Mouse (Mus musculus) embryonic facial prominence, embryonic 12.5 days (tissue): ENCODE results near the gene Lmnb2. TPM values are rescaled to one million over a fixed set of nuclear protein-coding genes. Genes with fewer than 3 reads are reported as not detected.

Experiments
- ATAC-seq: fragments of 200-750 bp; cut with Nextera tagmentation; 2 replicates; pipeline ENCODE4 v1.8.0; 2017; ENCODE audit not compliant: insufficient number of reproducible peaks, insufficient read depth, low FRiP score, low TSS enrichment
- H3K27ac ChIP-seq: fragments of 300-500 bp; sonication (generic); 2 replicates; pipeline ENCODE4 v1.5.1; 2016; ENCODE audit warnings: mild to moderate bottlenecking
- H3K27me3 ChIP-seq: fragments of 300-500 bp; sonication (generic); 2 replicates; pipeline ENCODE4 v1.6.1; 2016; ENCODE audit warnings: mild to moderate bottlenecking, moderate library complexity
- H3K36me3 ChIP-seq: fragments of 300-500 bp; sonication (generic); 2 replicates; pipeline ENCODE4 v1.6.1; 2016; ENCODE audit warnings: mild to moderate bottlenecking
- H3K4me1 ChIP-seq: fragments of 300-500 bp; sonication (generic); 2 replicates; pipeline ENCODE4 v1.6.1; 2016
- H3K4me2 ChIP-seq: fragments of 300-500 bp; sonication (generic); replicated peaks from 2 replicates; pipeline ENCODE4 v1.6.1; 2016; ENCODE audit warnings: mild to moderate bottlenecking, moderate library complexity
- H3K4me3 ChIP-seq: fragments of 300-500 bp; sonication (generic); 2 replicates; pipeline ENCODE4 v1.5.1; 2016; ENCODE audit warnings: mild to moderate bottlenecking
- H3K9ac ChIP-seq: fragments of 300-500 bp; sonication (generic); 2 replicates; pipeline ENCODE4 v1.6.1; 2016; ENCODE audit warnings: mild to moderate bottlenecking, moderate library complexity
- H3K9me3 ChIP-seq: fragments of 300-500 bp; sonication (generic); 2 replicates; pipeline ENCODE4 v1.6.1; 2016; ENCODE audit warnings: mild to moderate bottlenecking, moderate library complexity
- WGBS: fragments of 180-500 bp; shearing (Covaris S2); methylation state at CpG from one replicate; pipeline ENCODE4 v1.1.7; 2016; 5-methylcytosine and 5-hydroxymethylcytosine counted together
- polyA plus RNA-seq: library from polyadenylated mRNA; unstranded; fragments of >200 nt; fragmentation: Nextera tagmentation; extraction: Ambion mirVana; gene quantifications from 2 replicates; pipeline ENCODE4 v1.2.1, GENCODE M21; 2016

Gene Lmnb2
- polyA plus RNA-seq, result 70.3 TPM in 2 replicates

DNA sequence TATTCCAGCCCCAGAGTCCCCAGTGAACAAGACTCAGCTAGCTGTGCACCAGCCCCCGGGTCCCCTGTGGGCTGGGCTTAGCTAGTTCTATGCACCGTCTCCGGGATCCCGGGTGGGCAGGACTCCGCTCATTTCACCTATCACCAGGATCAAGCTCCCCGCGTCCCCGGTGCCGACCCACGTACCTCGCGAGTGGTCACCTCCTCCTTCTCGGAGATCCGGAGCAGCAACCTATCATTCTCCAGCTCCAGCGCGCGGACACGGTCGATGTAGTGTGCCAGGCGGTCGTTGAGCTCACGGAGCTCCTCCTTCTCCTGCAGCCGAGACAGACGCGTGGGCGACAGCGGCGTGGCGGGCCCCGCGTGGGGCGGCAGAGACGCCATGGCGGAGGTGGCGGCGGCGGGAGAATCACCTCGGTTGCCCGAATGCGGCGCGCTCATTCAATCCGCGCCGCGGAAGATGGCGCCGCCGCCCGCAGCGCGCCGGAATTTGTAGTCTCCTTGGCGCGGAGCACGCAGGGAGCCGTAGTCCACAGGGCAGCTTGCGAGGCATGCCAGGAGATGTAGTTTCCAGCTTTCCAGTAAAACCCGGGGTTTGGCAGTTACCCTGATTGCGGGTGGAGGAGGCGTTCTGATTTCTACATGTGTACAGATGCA is at the start of gene Lmnb2:
TSS of gene Lmnb2 (minus strand) at position 467 of the 656 bp plus-strand sequence.
- peaks cover 28% of the 10 kb centered on the region for H3K4me1 ChIP-seq
- H3K9ac ChIP-seq, result peak within 1 kb of the TSS; percentile 88
- H3K27ac ChIP-seq, result peak within 1 kb of the TSS; percentile 74
- no peaks in the 10 kb centered on the region for H3K9me3 ChIP-seq
- H3K27me3 ChIP-seq, result no peaks in the 10 kb centered on the region
- H3K36me3 ChIP-seq, result peaks cover 22% of the 10 kb centered on the region
- under 1% methylated on average over 61 of the region's 61 CpGs for WGBS
- peak within 1 kb of the TSS; percentile 94 for H3K4me3 ChIP-seq
- peak within 1 kb of the TSS; percentile 95 for H3K4me2 ChIP-seq
- ATAC-seq, result peak; percentile 17

DNA sequence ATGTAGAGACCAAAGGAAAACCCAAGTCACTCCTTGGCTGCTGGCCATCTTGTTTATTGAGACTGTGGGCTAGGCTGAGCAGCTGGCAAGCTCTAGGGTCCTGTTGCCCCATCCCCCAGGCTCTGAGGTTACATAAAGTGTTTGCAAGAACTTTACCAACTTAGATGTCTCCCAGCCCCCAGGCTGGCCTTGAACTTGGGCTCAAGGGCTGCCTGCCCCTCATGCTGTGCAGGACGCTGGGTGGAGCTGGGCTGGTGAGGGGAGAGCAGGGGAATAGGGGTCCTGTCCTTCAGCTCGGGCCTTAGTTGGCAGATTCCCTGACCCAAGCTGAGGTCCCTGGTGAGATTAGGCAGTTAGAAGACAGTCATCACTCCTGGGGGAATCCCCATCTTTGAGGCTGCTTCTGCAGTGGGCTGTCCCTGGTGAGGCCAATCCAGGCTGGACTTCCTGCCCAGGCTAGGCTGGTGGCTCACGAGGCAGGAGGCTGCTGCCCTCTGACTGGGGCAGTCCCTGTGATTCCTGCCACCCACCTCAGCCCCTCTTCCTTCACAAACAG is 49.1 kb upstream of the Lmnb2 start:
- WGBS, result 52% methylated on average over 3 of the region's 3 CpGs
- Histone ChIP-seq H3K4me2 (no peak overlapping the region), H3K4me3 (no peak overlapping the region), H3K27me3 (no peaks in the 10 kb centered on the region), H3K27ac (no peak overlapping the region), H3K36me3 (no peaks in the 10 kb centered on the region), H3K9ac (no peak overlapping the region), H3K9me3 (no peaks in the 10 kb centered on the region), H3K4me1 (peaks cover 26% of the 10 kb centered on the region)
- no peak for ATAC-seq

DNA sequence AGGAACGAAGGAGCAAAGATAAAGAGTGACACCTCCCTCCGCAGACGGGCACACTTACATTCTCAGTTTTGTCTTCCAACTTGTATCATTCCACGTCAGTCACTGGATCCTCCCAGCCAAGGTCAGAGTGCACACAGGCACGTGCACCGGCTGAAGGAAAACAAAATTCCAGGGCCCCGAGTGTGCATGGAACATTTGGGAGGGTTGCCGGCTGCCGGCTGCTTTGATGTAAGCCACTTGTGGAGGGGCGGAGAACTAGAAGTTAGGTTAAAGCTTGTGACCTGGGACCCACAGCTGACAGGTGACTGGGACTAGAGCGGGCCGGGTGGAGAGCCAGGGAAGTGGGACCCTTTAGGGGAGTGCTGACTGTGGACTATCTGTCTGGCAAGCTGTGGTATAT is 48.3 kb upstream of the Lmnb2 start:
- H3K9ac ChIP-seq, result no peak overlapping the region
- no peak overlapping the region for H3K4me3 ChIP-seq
- H3K4me1 ChIP-seq, result peaks cover 35% of the 10 kb centered on the region
- H3K27ac ChIP-seq, result no peak overlapping the region
- WGBS, result 45% methylated on average over 12 of the region's 12 CpGs
- no peaks in the 10 kb centered on the region for H3K36me3 ChIP-seq
- H3K27me3 ChIP-seq, result no peaks in the 10 kb centered on the region
- no peaks in the 10 kb centered on the region for H3K9me3 ChIP-seq
- no peak for ATAC-seq
- no peak overlapping the region for H3K4me2 ChIP-seq

DNA sequence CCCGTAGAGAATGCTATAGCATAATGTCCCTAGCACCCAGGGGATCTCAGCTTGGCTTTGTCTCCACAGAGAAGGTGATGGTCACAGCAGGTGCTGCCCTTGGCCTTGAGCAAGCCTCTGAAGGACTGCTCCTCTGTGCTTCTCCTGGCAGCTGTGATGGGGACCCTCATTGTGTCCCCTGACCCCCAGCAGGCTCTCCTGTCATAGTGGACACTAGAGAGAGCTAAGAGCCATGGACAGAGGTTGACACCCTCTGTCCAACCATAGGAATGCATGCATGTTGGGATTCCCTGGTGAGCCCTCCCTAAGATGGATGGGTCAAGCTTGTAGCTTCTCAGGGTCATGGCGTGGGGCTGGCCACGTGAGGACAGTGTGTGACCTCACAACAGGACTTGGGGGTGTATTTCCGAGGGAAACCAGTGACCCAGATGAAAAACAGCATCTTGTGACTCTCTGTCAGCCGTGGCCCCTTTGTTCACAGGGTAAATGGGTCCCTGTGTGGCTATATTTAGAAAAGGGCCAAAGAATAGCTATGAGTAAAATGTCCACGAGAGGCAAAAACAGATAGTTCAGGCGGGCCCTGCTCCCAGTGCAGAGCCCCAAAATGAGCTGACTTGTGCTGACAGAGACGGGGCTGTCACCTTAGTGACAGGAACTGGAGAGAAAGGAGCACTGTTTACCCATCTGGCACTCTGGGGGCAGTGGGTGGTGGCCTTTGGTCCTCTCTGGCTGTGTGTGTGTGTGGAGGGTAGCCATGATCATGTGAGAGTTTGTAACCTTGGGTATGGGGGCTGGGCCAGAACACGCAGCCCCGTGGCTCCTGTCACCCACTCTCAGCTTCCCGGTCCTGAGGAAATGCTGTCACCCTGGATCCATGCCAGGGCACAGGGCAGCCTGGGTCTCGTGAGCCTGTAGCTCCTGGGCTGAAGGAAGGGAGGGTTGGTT is 45.3 kb upstream of the Lmnb2 start:
- no peaks in the 10 kb centered on the region for H3K9me3 ChIP-seq
- no peaks in the 10 kb centered on the region for H3K27me3 ChIP-seq
- WGBS, result 54% methylated on average over 12 of the region's 12 CpGs
- H3K9ac ChIP-seq, result no peak overlapping the region
- H3K4me2 ChIP-seq, result no peak overlapping the region
- peaks cover 44% of the 10 kb centered on the region for H3K4me1 ChIP-seq
- no peak overlapping the region; the same call in 1 of the 2 replicates for H3K27ac ChIP-seq
- no peak for ATAC-seq
- no peak overlapping the region for H3K4me3 ChIP-seq
- no peaks in the 10 kb centered on the region for H3K36me3 ChIP-seq

DNA sequence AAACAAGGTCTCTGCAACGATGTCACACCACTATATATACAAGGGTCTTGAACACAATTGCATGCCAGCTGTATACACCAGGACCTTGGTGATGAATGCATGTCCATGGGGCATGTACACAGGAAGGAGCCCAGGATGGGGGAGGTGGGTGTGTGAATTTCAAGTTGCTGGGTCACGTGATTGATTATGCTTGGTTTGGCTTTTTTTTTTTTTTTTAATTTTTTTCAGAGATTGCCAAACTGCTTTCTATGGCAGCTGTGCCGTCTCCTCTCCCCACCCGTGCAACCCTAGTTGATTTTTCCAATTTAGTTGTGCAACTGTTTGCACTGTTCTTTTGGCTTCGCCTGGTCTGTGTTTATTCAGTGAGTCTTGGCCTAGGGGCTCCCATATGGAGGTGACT is 44.5 kb upstream of the Lmnb2 start:
- no peak overlapping the region for H3K4me3 ChIP-seq
- no peak overlapping the region for H3K9ac ChIP-seq
- 74% methylated on average over 5 of the region's 5 CpGs for WGBS
- H3K27me3 ChIP-seq, result no peaks in the 10 kb centered on the region
- H3K27ac ChIP-seq, result no peak overlapping the region; the same call in 1 of the 2 replicates
- peaks cover 44% of the 10 kb centered on the region for H3K4me1 ChIP-seq
- ATAC-seq, result no peak
- H3K4me2 ChIP-seq, result no peak overlapping the region
- no peaks in the 10 kb centered on the region for H3K36me3 ChIP-seq
- no peaks in the 10 kb centered on the region for H3K9me3 ChIP-seq

DNA sequence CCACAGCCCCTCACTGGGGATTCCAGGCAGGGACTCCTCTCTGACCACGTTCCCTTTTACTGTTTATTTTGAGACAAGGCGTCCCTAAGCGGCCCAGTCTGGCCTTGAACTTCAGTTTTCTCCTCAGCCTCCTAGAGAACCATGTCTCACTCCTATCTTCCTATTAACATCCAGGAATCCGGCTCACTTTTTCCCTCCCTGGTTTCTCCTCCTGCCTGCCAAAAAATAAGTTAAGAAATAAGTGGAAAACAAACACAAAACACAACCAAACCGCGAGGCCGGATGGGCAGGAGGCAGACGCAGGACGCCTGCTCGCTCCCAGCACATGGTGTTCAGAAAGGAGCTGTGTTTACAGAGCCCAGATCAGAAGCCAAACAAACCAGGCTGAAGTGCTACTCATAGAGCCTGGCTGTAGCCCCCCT is 44.0 kb upstream of the Lmnb2 start:
- Histone ChIP-seq H3K4me2 (no peak overlapping the region), H3K9ac (no peak overlapping the region), H3K9me3 (no peaks in the 10 kb centered on the region), H3K27me3 (no peaks in the 10 kb centered on the region), H3K27ac (peak overlapping the region; percentile 77), H3K4me3 (no peak overlapping the region), H3K4me1 (peaks cover 40% of the 10 kb centered on the region), H3K36me3 (no peaks in the 10 kb centered on the region)
- ATAC-seq, result no peak
- 43% methylated on average over 10 of the region's 10 CpGs for WGBS

DNA sequence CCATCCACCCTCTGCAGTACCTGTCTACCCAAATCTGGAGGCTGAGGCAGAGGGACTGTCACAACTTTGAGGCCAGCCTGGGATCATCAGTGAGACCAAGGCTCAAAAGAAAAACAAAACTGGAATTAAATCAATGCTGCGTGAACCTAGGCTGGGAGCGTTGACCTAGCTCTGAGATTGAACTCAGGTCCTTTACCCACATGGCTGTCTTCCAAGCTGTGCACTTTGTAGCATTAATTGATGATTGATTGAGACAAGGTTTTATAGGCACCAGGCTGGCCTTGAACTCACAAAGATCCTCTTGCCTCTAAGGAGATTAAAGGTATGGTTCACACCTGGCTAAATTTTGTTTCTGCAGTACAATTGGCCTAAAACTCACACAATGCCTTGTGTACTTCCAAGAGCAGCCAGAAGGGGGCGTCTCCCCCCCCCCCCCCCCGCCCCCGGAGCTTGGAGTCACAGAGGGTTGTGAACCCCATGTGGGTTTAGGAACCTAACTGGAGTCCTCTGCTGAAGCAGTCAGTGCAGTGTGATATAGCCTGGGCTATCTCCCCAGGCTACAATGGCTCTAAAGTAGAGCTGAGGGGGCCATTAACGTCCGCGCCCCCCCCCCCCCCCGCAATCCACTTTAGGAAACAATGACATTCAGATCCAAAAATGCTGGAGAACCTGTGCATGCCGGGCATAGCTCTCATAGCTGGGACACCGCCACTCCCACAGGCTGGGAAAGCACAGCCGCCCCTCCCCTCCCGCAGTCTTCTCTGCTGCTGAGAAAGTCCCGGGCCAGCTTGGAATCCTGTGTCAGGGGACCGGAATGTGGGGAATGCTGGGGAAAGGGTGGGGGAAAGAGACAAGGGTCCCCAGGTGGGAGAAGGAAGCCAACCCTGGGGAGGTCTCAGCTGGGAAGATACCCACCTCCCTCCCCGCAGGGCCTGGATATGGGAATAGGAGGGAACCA is 42.8 kb upstream of the Lmnb2 start:
- peaks cover 35% of the 10 kb centered on the region for H3K4me1 ChIP-seq
- ATAC-seq, result peak; percentile 33; the same call in 1 of the 2 replicates
- no peaks in the 10 kb centered on the region for H3K9me3 ChIP-seq
- 12% methylated on average over 16 of the region's 16 CpGs for WGBS
- 0 out of 2 replicates have a peak overlapping the region, but pooled peaks have one; percentile 12 for H3K4me2 ChIP-seq
- no peaks in the 10 kb centered on the region for H3K27me3 ChIP-seq
- H3K27ac ChIP-seq, result peak overlapping the region; percentile 77
- H3K4me3 ChIP-seq, result no peak overlapping the region
- no peak overlapping the region for H3K9ac ChIP-seq
- H3K36me3 ChIP-seq, result no peaks in the 10 kb centered on the region

DNA sequence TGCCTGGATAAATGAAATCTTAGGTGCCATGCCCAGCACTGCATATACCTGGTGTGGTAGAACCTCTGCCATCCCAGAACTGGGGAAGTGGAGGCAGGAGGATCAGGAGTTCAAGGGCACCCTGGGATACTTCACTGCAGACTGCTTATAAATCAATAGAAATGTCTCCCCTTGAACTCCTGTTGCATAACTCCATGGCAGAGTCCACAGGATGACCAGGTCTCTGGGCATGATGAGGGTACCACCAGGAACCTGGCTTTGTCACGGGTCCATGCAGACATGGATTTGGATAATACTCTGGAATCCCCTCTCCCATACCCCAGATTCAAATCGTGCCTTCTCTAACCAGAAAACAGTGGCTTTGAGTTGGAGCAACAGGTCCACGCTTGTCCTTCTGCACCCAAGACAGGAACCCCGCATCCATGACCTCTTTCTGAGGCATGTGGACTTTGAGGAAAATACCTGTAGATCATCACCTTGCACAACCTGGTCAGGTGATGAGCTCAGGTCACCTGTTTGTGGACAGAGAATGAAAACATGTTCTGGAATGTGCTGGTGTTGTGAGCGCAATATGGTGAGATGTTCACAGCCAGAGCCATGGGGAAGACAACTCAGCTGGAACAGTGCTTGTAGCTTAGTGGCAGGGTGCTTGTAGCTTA is 41.1 kb upstream of the Lmnb2 start:
- H3K36me3 ChIP-seq, result no peaks in the 10 kb centered on the region
- H3K4me1 ChIP-seq, result peaks cover 44% of the 10 kb centered on the region
- H3K9ac ChIP-seq, result no peak overlapping the region
- 86% methylated on average over 5 of the region's 5 CpGs for WGBS
- H3K27me3 ChIP-seq, result no peaks in the 10 kb centered on the region
- H3K27ac ChIP-seq, result no peak overlapping the region
- H3K4me3 ChIP-seq, result no peak overlapping the region
- no peaks in the 10 kb centered on the region for H3K9me3 ChIP-seq
- no peak for ATAC-seq
- no peak overlapping the region for H3K4me2 ChIP-seq

DNA sequence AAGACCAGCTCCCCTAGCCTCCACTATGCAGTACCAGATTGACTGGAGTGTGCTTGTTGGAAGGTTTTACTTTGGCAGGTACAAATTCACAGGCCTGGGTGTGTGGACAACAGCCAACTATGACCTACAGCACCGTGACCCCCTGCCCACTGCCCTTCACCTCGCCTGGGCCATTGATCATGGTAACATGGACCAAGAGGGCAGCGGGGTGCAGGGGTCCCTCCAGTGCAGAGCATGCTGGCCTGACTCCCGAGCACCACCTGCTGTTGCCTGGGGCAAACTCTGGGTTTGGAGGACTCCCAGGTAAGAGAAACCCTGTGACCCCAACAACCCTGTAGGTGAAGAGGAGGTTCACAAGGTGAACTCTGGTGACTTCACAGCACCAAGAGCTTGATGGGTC is 39.7 kb upstream of the Lmnb2 start:
- H3K9ac ChIP-seq, result no peak overlapping the region
- no peaks in the 10 kb centered on the region for H3K27me3 ChIP-seq
- H3K4me1 ChIP-seq, result peaks cover 31% of the 10 kb centered on the region
- no peak overlapping the region for H3K27ac ChIP-seq
- no peak for ATAC-seq
- 60% methylated on average over 4 of the region's 4 CpGs for WGBS
- no peak overlapping the region for H3K4me3 ChIP-seq
- H3K9me3 ChIP-seq, result no peaks in the 10 kb centered on the region
- no peak overlapping the region for H3K4me2 ChIP-seq
- H3K36me3 ChIP-seq, result no peaks in the 10 kb centered on the region

DNA sequence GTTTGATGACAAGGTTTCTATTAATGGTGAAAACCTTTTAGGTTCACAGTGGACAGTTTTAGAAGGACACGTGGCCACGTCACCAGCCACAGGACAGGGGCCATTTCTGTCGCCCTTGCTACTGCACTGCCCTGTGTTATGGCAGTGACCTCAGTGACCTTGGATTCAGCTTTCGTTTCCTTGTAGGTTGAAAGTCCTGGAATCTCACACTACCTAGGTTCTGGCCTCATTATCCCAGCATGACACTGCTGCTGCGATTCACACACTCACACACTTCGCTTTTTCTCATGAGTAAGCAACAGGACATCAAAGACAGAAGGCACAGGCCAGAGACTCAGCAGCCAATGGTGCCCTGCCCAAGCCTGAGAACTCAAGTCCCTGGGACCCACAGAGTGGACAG is 38.9 kb upstream of the Lmnb2 start:
- ATAC-seq, result no peak
- Histone ChIP-seq H3K4me3 (no peak overlapping the region), H3K9me3 (no peaks in the 10 kb centered on the region), H3K9ac (no peak overlapping the region), H3K4me1 (peaks cover 25% of the 10 kb centered on the region), H3K4me2 (no peak overlapping the region), H3K27me3 (no peaks in the 10 kb centered on the region), H3K36me3 (no peaks in the 10 kb centered on the region), H3K27ac (no peak overlapping the region)
- WGBS, result 78% methylated on average over 6 of the region's 6 CpGs
